Mouse (Mus musculus) ES-Bruce4 (cell line): ENCODE data around the gene Synpo2l.

ENCODE experiments used
- CTCF ChIP-seq: IDR thresholded peaks from one replicate; pipeline ENCODE4 v1.8.1; 2011; ENCODE audit warnings: low read depth, low read length
- POLR2A ChIP-seq: IDR thresholded peaks from one replicate; pipeline ENCODE4 v1.8.1; 2011; ENCODE audit warnings: low read length; ENCODE audit not compliant: insufficient read depth

DNA sequence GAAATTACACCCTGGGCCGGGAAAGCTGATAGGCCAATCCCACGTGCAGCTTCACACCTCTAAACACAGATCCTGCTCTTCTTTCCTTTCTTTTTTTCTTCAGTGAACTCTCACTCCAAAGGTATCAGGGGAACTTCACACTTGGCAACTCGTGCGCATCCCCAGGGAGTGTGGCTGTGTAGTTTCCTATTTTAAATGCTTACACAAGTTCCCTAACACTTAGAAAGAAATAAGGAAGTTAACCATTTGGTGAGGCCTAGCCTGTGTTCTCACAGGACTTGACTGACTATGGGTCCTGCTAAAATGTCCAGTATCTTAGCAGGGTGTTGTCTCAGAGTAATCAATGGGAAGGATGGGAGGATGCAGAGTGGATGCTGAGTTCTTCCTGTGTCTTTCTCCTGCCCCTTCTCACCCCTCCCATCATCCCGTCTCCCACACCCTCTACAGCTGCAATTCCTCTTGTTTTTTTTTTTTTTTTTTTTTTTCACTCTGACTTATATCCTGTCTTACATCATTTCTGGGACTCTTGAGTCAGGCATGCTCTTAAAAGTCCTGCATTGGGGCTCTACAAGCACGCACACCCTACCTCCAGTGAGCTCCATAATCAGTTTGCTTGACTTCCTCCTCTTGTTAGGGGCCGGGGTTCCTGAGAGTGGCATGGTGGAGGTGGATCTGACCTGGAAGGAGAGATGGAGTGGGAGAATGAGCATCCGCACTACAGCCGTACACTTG is 13.3 kb downstream of the Synpo2l start:
- TF ChIP-seq POLR2A (no peak), CTCF (no peak)
